Mouse (Mus musculus): ENCODE data around the gene B430306N03Rik.

- TF ChIP-seq CTCF (IDR thresholded peaks at IDR 0.05; ENCODE audit: extremely low read depth, insufficient read depth, insufficient read length, insufficient replicate concordance) = no peak
- no peak for TF ChIP-seq POLR2A (IDR thresholded peaks at IDR 0.05; ENCODE audit: low read depth, low read length)
These were observed 15.7 kb upstream of the B430306N03Rik start for GRCm38 (mm10) chr17:48300199-48300598.

Measured in spleen, adult 2 months (tissue).